Mouse (Mus musculus) myocyte (in vitro differentiated cells): Measurements from ENCODE around the gene Rps6kl1. TPM values are rescaled to one million over a fixed set of nuclear protein-coding genes. Genes with fewer than 3 reads are reported as not detected.

Experiments used
- H3K27me3 ChIP-seq: one replicate; pipeline ENCODE4 v1.6.1; 2011; ENCODE audit not compliant: control insufficient read depth, insufficient read depth, insufficient read length
- H3K36me3 ChIP-seq: one replicate; pipeline ENCODE4 v1.6.1; 2011; ENCODE audit not compliant: control insufficient read depth, insufficient read depth
- H3K4me2 ChIP-seq: one replicate; pipeline ENCODE4 v1.6.1; 2011; ENCODE audit warnings: low read depth, control low read depth
- H3K4me3 ChIP-seq: one replicate; pipeline ENCODE4 v1.5.1; 2011; ENCODE audit warnings: mild to moderate bottlenecking, control low read depth, moderate library complexity
- H3K79me2 ChIP-seq: one replicate; pipeline ENCODE4 v1.6.1; 2011; ENCODE audit not compliant: control insufficient read depth, insufficient read depth
- H3ac ChIP-seq: one replicate; pipeline ENCODE4 v1.6.1; 2011; ENCODE audit not compliant: control insufficient read depth, insufficient read length
- CEBPB ChIP-seq: IDR thresholded peaks from 2 replicates; pipeline ENCODE4 v1.6.1; 2011; ENCODE audit warnings: mild to moderate bottlenecking, moderate library complexity; ENCODE audit not compliant: poor library complexity, insufficient read depth, severe bottlenecking
- E2F4 ChIP-seq: IDR thresholded peaks from one replicate; pipeline ENCODE4 v1.6.1; 2011; ENCODE audit warnings: mild to moderate bottlenecking, control low read depth, moderate library complexity; ENCODE audit not compliant: insufficient read depth
- MAX ChIP-seq: IDR thresholded peaks from one replicate; pipeline ENCODE4 v1.6.1; 2011; ENCODE audit warnings: low read depth, mild to moderate bottlenecking, control low read depth
- MYOD1 ChIP-seq, 3 experiments: IDR thresholded peaks; one replicate each; pipeline ENCODE4 v1.6.1; 2011; ENCODE audit warnings: control low read depth in 2 of 3, low read depth in 2 of 3, mild to moderate bottlenecking in 2 of 3, moderate library complexity in 1 of 3; ENCODE audit not compliant: insufficient read length in 2 of 3, control insufficient read depth in 1 of 3
- MYOG ChIP-seq, 3 experiments: IDR thresholded peaks; one replicate each; pipeline ENCODE4 v1.6.1; 2011; ENCODE audit warnings: control low read depth in 2 of 3, low read depth in 2 of 3, mild to moderate bottlenecking in 2 of 3; ENCODE audit not compliant: insufficient read length in 2 of 3, control insufficient read depth in 1 of 3, insufficient read depth in 1 of 3
- POLR2A ChIP-seq: IDR thresholded peaks from one replicate; pipeline ENCODE4 v1.6.1; 2011; ENCODE audit warnings: low read depth, mild to moderate bottlenecking, control low read depth, moderate library complexity; ENCODE audit not compliant: insufficient read length
- POLR2AphosphoS2 ChIP-seq: IDR thresholded peaks from one replicate; pipeline ENCODE4 v1.6.1; 2011; ENCODE audit warnings: low read depth, control low read depth; ENCODE audit not compliant: insufficient read length
- REST ChIP-seq: IDR thresholded peaks from one replicate; pipeline ENCODE4 v1.6.1; 2011; ENCODE audit warnings: mild to moderate bottlenecking, control low read depth, moderate library complexity; ENCODE audit not compliant: insufficient read depth, insufficient read length
- SRF ChIP-seq: IDR thresholded peaks from one replicate; pipeline ENCODE4 v1.6.1; 2011; ENCODE audit warnings: low read depth; ENCODE audit not compliant: control insufficient read depth, insufficient read length
- TCF12 ChIP-seq: IDR thresholded peaks from one replicate; pipeline ENCODE4 v1.6.1; 2011; ENCODE audit warnings: mild to moderate bottlenecking, control low read depth; ENCODE audit not compliant: poor library complexity, insufficient read depth, severe bottlenecking
- TCF3 ChIP-seq: IDR thresholded peaks from one replicate; pipeline ENCODE4 v1.6.1; 2011; ENCODE audit warnings: low read depth, control low read depth; ENCODE audit not compliant: insufficient read length
- USF1 ChIP-seq: IDR thresholded peaks from one replicate; pipeline ENCODE4 v1.6.1; 2011; ENCODE audit warnings: low read depth, mild to moderate bottlenecking, control low read depth, moderate library complexity
- polyA plus RNA-seq: library from polyadenylated mRNA; unstranded; fragments of >200 nt; fragmentation: generic; extraction: Trizol; gene quantifications from one replicate; pipeline ENCODE4 v1.2.1, GENCODE M21; 2012; ENCODE audit warnings: missing spikeins

The Rps6kl1 gene
- polyA plus RNA-seq, 1 experiment: 0.53 TPM

- Histone ChIP-seq H3K4me3 (no peak overlapping the region), H3K36me3 (peaks cover 24% of the 10 kb centered on the region), H3K27me3 (no peaks in the 10 kb centered on the region), H3K79me2 (peaks cover 74% of the 10 kb centered on the region), H3ac (no peak overlapping the region), H3K4me2 (peak overlapping the region; percentile 87)
- no peak for TF ChIP-seq REST
- TF ChIP-seq SRF: no peak
- no peak for TF ChIP-seq TCF12
These were observed 37.7 kb downstream of the Rps6kl1 start for GRCm38 (mm10) chr12:85113337-85113736.

GRCm38 (mm10) chr12:85112550-85113251, 38.4 kb downstream of the Rps6kl1 start:
- peak overlapping the region; percentile 85 for H3K4me3 ChIP-seq

DNA sequence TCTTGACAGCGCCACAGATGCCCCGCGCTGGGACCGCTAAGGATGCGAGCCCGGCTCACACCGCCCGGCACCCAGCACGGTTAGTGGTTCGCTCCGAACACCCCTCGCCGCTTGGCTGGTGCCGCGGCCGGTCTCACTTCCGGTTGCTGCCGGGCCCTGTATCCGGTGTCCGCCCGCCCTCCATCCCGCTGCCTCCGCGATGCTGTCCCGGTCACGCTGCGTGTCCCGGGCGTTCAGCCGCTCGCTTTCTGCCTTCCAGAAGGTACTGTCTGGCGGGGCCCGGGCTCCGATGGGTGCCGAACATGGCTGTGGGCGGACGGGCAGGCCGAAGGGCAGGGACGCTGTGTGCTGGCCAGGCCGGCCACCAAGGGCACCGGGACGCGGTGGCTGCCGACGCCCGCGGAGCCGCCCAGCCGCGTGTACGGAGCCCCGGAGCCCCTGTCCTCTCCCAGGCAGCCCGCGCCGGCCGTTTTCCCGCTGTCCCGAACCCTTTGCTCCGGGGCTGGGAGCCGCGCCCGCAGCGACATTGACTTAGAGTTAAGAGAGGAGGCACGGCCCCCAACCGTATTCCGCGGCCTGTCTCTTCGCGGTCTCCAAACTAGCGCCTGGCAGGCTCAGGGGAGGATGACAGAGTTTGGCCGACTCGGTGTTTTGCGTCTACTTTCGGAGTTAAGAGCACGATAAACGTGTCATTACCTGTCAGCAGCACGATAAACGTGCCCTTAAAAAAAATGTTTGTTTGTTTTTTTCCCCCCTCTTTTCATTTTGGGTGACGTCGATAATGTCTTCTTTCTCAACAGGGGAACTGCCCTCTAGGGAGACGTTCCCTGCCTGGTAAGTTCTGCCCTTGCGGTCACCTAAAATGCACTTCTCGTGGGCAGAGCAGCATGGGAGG, 40.1 kb downstream of the Rps6kl1 start, which contains the start of the genes Prox2 and Dlst:
Gene Prox2 (minus strand): TSS at position 62 of the 895 bp plus-strand sequence.
Gene Dlst (plus strand): TSS at position 136 of the 895 bp plus-strand sequence.
- peak within 1 kb of the TSS; percentile 85 for H3K4me3 ChIP-seq
- H3ac ChIP-seq: peak within 1 kb of the TSS; percentile 75
- peaks cover 13% of the 10 kb centered on the region for H3K36me3 ChIP-seq
- TF ChIP-seq TCF3: no peak
- peak; percentile 99 for TF ChIP-seq POLR2AphosphoS2
- no peak for TF ChIP-seq MYOG (IDR thresholded peaks at IDR 0.05; ENCODE audit: control insufficient read depth in 1 of 3, insufficient read depth in 1 of 3, insufficient read length in 2 of 3, low read depth in 2 of 3)
- TF ChIP-seq POLR2A: peak; percentile 99
- TF ChIP-seq MAX: no peak
- no peak for TF ChIP-seq E2F4
- TF ChIP-seq USF1: no peak
- TF ChIP-seq SRF: peak; percentile 48
- no peak for TF ChIP-seq CEBPB
- no peak for TF ChIP-seq TCF12
- TF ChIP-seq REST: no peak
- TF ChIP-seq MYOD1 (IDR thresholded peaks at IDR 0.05; ENCODE audit: control insufficient read depth in 1 of 3, insufficient read length in 2 of 3, low read depth in 2 of 3): no peak
- peak within 1 kb of the TSS; percentile 87 for H3K4me2 ChIP-seq
- H3K27me3 ChIP-seq: no peaks in the 10 kb centered on the region
- peaks cover 50% of the 10 kb centered on the region for H3K79me2 ChIP-seq

More at GRCm38 (mm10) chr12:85112550-85113251, 38.4 kb downstream of the Rps6kl1 start:
- peaks cover 20% of the 10 kb centered on the region for H3K36me3 ChIP-seq
- H3ac ChIP-seq: no peak overlapping the region
- peaks cover 68% of the 10 kb centered on the region for H3K79me2 ChIP-seq
- H3K4me2 ChIP-seq: peak overlapping the region; percentile 87
- no peaks in the 10 kb centered on the region for H3K27me3 ChIP-seq
- TF ChIP-seq E2F4 (no peak), SRF (no peak), MAX (no peak), MYOG (IDR thresholded peaks at IDR 0.05; ENCODE audit: control insufficient read depth in 1 of 3, insufficient read depth in 1 of 3, insufficient read length in 2 of 3, low read depth in 2 of 3) (no peak), USF1 (no peak), POLR2AphosphoS2 (no peak), REST (no peak), TCF12 (no peak), CEBPB (no peak), MYOD1 (IDR thresholded peaks at IDR 0.05; ENCODE audit: control insufficient read depth in 1 of 3, insufficient read length in 2 of 3, low read depth in 2 of 3) (no peak), TCF3 (no peak), POLR2A (no peak)

DNA sequence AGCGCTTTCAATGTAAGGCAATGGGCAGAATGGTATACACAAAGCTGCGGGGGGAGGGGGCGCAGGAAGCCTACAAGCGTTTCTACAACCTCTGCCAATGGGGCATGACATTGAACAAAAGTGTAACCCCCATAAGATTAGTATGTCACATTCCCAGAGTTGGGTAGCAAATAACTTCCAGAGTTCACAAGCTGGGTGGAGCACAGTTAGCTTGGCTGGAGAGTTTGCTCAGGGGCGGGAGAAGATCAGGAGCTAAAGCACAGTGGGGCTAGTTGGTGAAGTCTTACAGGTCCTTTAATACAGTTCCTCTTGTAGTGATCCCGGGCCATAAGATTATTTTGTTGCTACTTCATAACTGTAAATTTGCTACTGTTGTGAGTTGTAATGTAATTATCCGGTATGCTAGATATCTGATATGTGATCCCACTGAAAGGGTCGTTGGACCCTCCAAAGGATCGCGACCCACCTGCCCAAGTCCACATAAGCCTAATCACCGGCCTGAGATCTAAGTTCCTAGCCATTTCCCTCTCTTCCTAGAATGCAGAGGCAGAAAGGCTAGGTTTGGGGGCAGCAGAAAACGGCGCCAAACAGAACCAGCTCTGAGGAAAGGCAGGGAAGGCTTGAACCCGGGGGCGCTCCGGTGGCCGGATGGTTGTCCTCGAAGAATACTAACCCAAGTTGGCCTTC, 40.9 kb downstream of the Rps6kl1 start:
- Histone ChIP-seq H3ac (peak overlapping the region; percentile 75), H3K4me3 (peak overlapping the region; percentile 85), H3K4me2 (peak overlapping the region; percentile 83), H3K79me2 (peaks cover 42% of the 10 kb centered on the region), H3K27me3 (no peaks in the 10 kb centered on the region), H3K36me3 (peaks cover 5% of the 10 kb centered on the region)
- TF ChIP-seq TCF3: no peak
- TF ChIP-seq POLR2A: no peak
- TF ChIP-seq SRF: no peak
- TF ChIP-seq POLR2AphosphoS2: no peak
- TF ChIP-seq REST: no peak
